Mouse (Mus musculus) kidney, embryonic 15.5 days (tissue): ENCODE results near the gene Gm42372. TPM values are rescaled to one million over a fixed set of nuclear protein-coding genes. Genes with fewer than 3 reads are reported as not detected.

ENCODE experiments used
- ATAC-seq: fragments of 200-750 bp; cut with Nextera tagmentation; replicated peaks from 2 replicates; pipeline ENCODE4 v1.8.0; 2017; ENCODE audit warnings: moderate TSS enrichment; ENCODE audit not compliant: low FRiP score
- H3K27ac ChIP-seq: fragments of 300-500 bp; sonication (generic); 2 replicates; pipeline ENCODE4 v1.5.1; 2015; ENCODE audit warnings: mild to moderate bottlenecking, inconsistent platforms
- H3K27me3 ChIP-seq: fragments of 300-500 bp; sonication (generic); 2 replicates; pipeline ENCODE4 v1.6.1; 2015; ENCODE audit warnings: inconsistent platforms
- H3K36me3 ChIP-seq: fragments of 300-500 bp; sonication (generic); 2 replicates; pipeline ENCODE4 v1.6.1; 2015; ENCODE audit warnings: inconsistent platforms
- H3K4me1 ChIP-seq: fragments of 300-500 bp; sonication (generic); 2 replicates; pipeline ENCODE4 v1.6.1; 2015; ENCODE audit warnings: inconsistent platforms
- H3K4me2 ChIP-seq: fragments of 300-500 bp; sonication (generic); 2 replicates; pipeline ENCODE4 v1.6.1; 2015; ENCODE audit warnings: moderate library complexity, mild to moderate bottlenecking, inconsistent platforms
- H3K4me3 ChIP-seq: fragments of 300-500 bp; sonication (generic); replicated peaks from 2 replicates; pipeline ENCODE4 v1.5.1; 2015; ENCODE audit warnings: mild to moderate bottlenecking, inconsistent platforms
- H3K9ac ChIP-seq: fragments of 300-500 bp; sonication (generic); 2 replicates; pipeline ENCODE4 v1.6.1; 2015; ENCODE audit warnings: mild to moderate bottlenecking, inconsistent platforms
- H3K9me3 ChIP-seq: fragments of 300-500 bp; sonication (generic); replicated peaks from 2 replicates; pipeline ENCODE4 v1.6.1; 2016; ENCODE audit warnings: inconsistent platforms
- WGBS: fragments of 180-500 bp; shearing (Covaris S2); methylation state at CpG from one replicate; pipeline ENCODE4 v1.1.7; 2015; ENCODE audit warnings: mixed read lengths; 5-methylcytosine and 5-hydroxymethylcytosine counted together
- polyA plus RNA-seq: library from polyadenylated mRNA; unstranded; fragments of >200 nt; fragmentation: Nextera tagmentation; extraction: Ambion mirVana; gene quantifications from 2 replicates; pipeline ENCODE4 v1.2.1, GENCODE M21; 2015

Gene Gm42372
- polyA plus RNA-seq, 1 experiment from 2014 or later, result 0.31 TPM

GRCm38 (mm10) chr7:17027588-17028343 lies 44.9 kb downstream of the Gm42372 start, which contains the start of gene Ppp5c:
Gene Ppp5c (minus strand): TSS chr7:17027924.
- Histone ChIP-seq H3K27ac (peak within 1 kb of the TSS; percentile 91), H3K27me3 (no peaks in the 10 kb centered on the region), H3K4me2 (peak within 1 kb of the TSS; percentile 76), H3K4me1 (peaks cover 41% of the 10 kb centered on the region), H3K9me3 (no peaks in the 10 kb centered on the region), H3K36me3 (peaks cover 37% of the 10 kb centered on the region), H3K4me3 (peak within 1 kb of the TSS; percentile 92), H3K9ac (peak within 1 kb of the TSS; percentile 83)
- under 1% methylated on average over 57 of the region's 58 CpGs for WGBS
- peak; percentile 89 for ATAC-seq

DNA sequence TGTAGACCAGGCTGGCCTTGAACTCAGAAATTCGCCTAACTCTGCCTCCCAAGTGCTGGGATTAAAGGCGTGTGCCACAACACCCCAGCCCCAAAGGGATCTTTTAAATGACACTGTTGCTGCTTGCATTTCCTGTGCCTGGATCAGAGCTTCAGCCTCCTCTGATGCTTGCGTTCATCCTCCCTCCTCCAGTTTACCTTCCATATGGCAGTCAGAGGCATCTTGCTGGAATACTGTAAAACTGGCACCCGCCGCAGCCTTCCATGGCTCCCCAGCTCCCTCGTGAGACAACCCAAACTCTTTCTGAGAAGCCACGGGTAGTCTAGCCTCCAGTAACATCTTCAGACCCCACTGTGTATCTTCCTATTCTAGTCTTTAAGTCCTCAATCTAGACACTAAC lies 46.0 kb downstream of the Gm42372 start:
- no peak for ATAC-seq
- WGBS, result 79% methylated on average over 7 of the region's 7 CpGs
- no peak overlapping the region for H3K4me2 ChIP-seq
- H3K4me3 ChIP-seq, result no peak overlapping the region
- no peak overlapping the region for H3K9ac ChIP-seq
- peak overlapping the region; percentile 91; the same call in 1 of the 2 replicates for H3K27ac ChIP-seq
- H3K4me1 ChIP-seq, result peaks cover 34% of the 10 kb centered on the region
- H3K36me3 ChIP-seq, result peaks cover 38% of the 10 kb centered on the region
- H3K9me3 ChIP-seq, result no peaks in the 10 kb centered on the region
- no peaks in the 10 kb centered on the region for H3K27me3 ChIP-seq

DNA sequence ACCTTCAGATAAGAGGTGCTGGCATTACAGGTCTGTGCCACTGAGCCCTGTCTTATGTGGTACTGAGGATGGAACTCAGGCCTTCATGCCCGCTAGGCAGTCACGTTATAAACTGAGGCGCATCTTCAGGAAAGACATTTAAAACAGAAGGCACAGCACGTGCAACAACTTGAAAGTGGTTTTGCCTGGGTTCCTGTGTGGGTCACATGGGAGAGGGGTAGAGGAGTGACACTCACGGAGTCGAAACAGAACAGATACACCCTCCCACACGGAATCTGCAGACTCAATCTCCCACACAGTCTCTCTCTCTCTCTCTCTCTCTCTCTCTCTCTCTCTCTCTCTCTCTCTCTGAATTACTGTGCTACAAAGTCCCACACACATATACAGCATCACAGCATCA lies 47.4 kb downstream of the Gm42372 start:
- no peak overlapping the region for H3K27ac ChIP-seq
- H3K9ac ChIP-seq, result no peak overlapping the region
- H3K4me2 ChIP-seq, result no peak overlapping the region
- no peaks in the 10 kb centered on the region for H3K9me3 ChIP-seq
- H3K36me3 ChIP-seq, result peaks cover 45% of the 10 kb centered on the region
- WGBS, result 61% methylated on average over 7 of the region's 7 CpGs
- no peak overlapping the region for H3K4me3 ChIP-seq
- peaks cover 20% of the 10 kb centered on the region for H3K4me1 ChIP-seq
- no peak for ATAC-seq
- no peaks in the 10 kb centered on the region for H3K27me3 ChIP-seq

Other genes with a start within 250 kb of the Gm42372 start
- 255 and 262 TPM in 2 replicates for gene Ap2s1, start 244.7 kb upstream of the Gm42372 start, polyA plus RNA-seq
- gene Slc1a5, start 201.7 kb upstream of the Gm42372 start, polyA plus RNA-seq, result 46.9 and 48.6 TPM in 2 replicates
- 91.5 and 99.8 TPM in 2 replicates for gene Strn4, start 167.2 kb upstream of the Gm42372 start, polyA plus RNA-seq
- gene Fkrp, start 166.4 kb upstream of the Gm42372 start, polyA plus RNA-seq, result 32.0 and 34.1 TPM in 2 replicates
- 14.6 and 17.7 TPM in 2 replicates for gene Prkd2, start 140.2 kb upstream of the Gm42372 start, polyA plus RNA-seq
- gene Dact3, start 107.8 kb upstream of the Gm42372 start, polyA plus RNA-seq, result 2.6 TPM in 2 replicates
- 6.8 and 7.8 TPM in 2 replicates for gene Gng8, start 91.3 kb upstream of the Gm42372 start, polyA plus RNA-seq
- gene Ptgir, start 76.6 kb upstream of the Gm42372 start, polyA plus RNA-seq, result 1.5 and 2.1 TPM in 2 replicates
- 116 and 124 TPM in 2 replicates for gene Calm3, start 59.0 kb upstream of the Gm42372 start, polyA plus RNA-seq
- 7.7 and 9.2 TPM in 2 replicates for gene Pnmal2, start 38.4 kb upstream of the Gm42372 start, polyA plus RNA-seq
- 0.58 and 0.90 TPM in 2 replicates for gene Pnmal1, start 23.4 kb upstream of the Gm42372 start, polyA plus RNA-seq
- gene Ccdc8, start 9.6 kb downstream of the Gm42372 start, polyA plus RNA-seq, result 35.7 and 41.2 TPM in 2 replicates
- 110 and 115 TPM in 2 replicates for gene Ppp5c, start 44.8 kb downstream of the Gm42372 start, polyA plus RNA-seq
- 18.4 and 22.5 TPM in 2 replicates for gene Hif3a, start 79.3 kb downstream of the Gm42372 start, polyA plus RNA-seq
- 0.09 and 0.13 TPM in 2 replicates for gene Psg16, start 91.0 kb downstream of the Gm42372 start, polyA plus RNA-seq
- gene Ceacam3, start 167.2 kb downstream of the Gm42372 start, polyA plus RNA-seq, result not detected in 2 replicates
- not detected in 2 replicates for gene Psg29, start 220.4 kb downstream of the Gm42372 start, polyA plus RNA-seq